Mouse (Mus musculus) heart, embryonic 13.5 days (tissue): Measurements from ENCODE around the gene Stard13. TPM values are rescaled to one million over a fixed set of nuclear protein-coding genes. Genes with fewer than 3 reads are reported as not detected.

ENCODE experiments used
- ATAC-seq: fragments of 200-750 bp; cut with Nextera tagmentation; 2 replicates; pipeline ENCODE4 v1.8.0; 2017; ENCODE audit warnings: moderate TSS enrichment; ENCODE audit not compliant: insufficient number of reproducible peaks, low FRiP score, low TSS enrichment; ENCODE audit errors: extremely low read depth
- H3K27ac ChIP-seq: fragments of 300-500 bp; sonication (generic); replicated peaks from 2 replicates; pipeline ENCODE4 v1.5.1; 2015; ENCODE audit warnings: moderate library complexity, mild to moderate bottlenecking, inconsistent platforms
- H3K27me3 ChIP-seq: fragments of 300-500 bp; sonication (generic); replicated peaks from 2 replicates; pipeline ENCODE4 v1.6.1; 2015; ENCODE audit warnings: mild to moderate bottlenecking, inconsistent platforms
- H3K36me3 ChIP-seq: fragments of 300-500 bp; sonication (generic); 2 replicates; pipeline ENCODE4 v1.6.1; 2015; ENCODE audit warnings: mild to moderate bottlenecking, inconsistent platforms
- H3K4me1 ChIP-seq: fragments of 300-500 bp; sonication (generic); 2 replicates; pipeline ENCODE4 v1.6.1; 2015; ENCODE audit warnings: inconsistent platforms
- H3K4me2 ChIP-seq: fragments of 300-500 bp; sonication (generic); 2 replicates; pipeline ENCODE4 v1.6.1; 2015; ENCODE audit warnings: inconsistent platforms, mild to moderate bottlenecking, moderate library complexity
- H3K4me3 ChIP-seq: fragments of 300-500 bp; sonication (generic); 2 replicates; pipeline ENCODE4 v1.5.1; 2015; ENCODE audit warnings: moderate library complexity, mild to moderate bottlenecking, inconsistent platforms
- H3K9ac ChIP-seq: fragments of 300-500 bp; sonication (generic); 2 replicates; pipeline ENCODE4 v1.6.1; 2015; ENCODE audit warnings: inconsistent platforms, mild to moderate bottlenecking, moderate library complexity
- H3K9me3 ChIP-seq: fragments of 300-500 bp; sonication (generic); 2 replicates; pipeline ENCODE4 v1.6.1; 2016; ENCODE audit warnings: inconsistent platforms
- WGBS: fragments of 180-500 bp; shearing (Covaris S2); methylation state at CpG from one replicate; pipeline ENCODE4 v1.1.7; 2015; ENCODE audit warnings: mixed read lengths; 5-methylcytosine and 5-hydroxymethylcytosine counted together
- polyA plus RNA-seq: library from polyadenylated mRNA; unstranded; fragments of >200 nt; fragmentation: Nextera tagmentation; extraction: Ambion mirVana; gene quantifications from 2 replicates; pipeline ENCODE4 v1.2.1, GENCODE M21; 2015

Gene Stard13
- polyA plus RNA-seq, 1 experiment from 2014 or later: 4.7 TPM

GRCm38 (mm10) chr5:151248084-151248483 is 14.4 kb upstream of the Stard13 start:
- Histone ChIP-seq H3K4me3 (no peak overlapping the region), H3K9ac (no peak overlapping the region), H3K36me3 (no peaks in the 10 kb centered on the region), H3K9me3 (no peaks in the 10 kb centered on the region), H3K27ac (peak overlapping the region; percentile 60; the same call in 1 of the 2 replicates), H3K4me1 (peaks cover 41% of the 10 kb centered on the region), H3K4me2 (no peak overlapping the region), H3K27me3 (peaks cover 21% of the 10 kb centered on the region; the same call in 1 of the 2 replicates)
- ATAC-seq: no peak
- 74% methylated on average over 2 of the region's 2 CpGs for WGBS

GRCm38 (mm10) chr5:151247115-151247875 is 13.7 kb upstream of the Stard13 start:
- Histone ChIP-seq H3K9ac (peak overlapping the region; percentile 48; the same call in 1 of the 2 replicates), H3K36me3 (no peaks in the 10 kb centered on the region), H3K4me2 (peak overlapping the region; percentile 32), H3K4me1 (peaks cover 41% of the 10 kb centered on the region), H3K27me3 (peaks cover 21% of the 10 kb centered on the region; the same call in 1 of the 2 replicates), H3K9me3 (no peaks in the 10 kb centered on the region), H3K27ac (peak overlapping the region; percentile 60), H3K4me3 (no peak overlapping the region)
- WGBS: 31% methylated on average over 11 of the region's 11 CpGs
- ATAC-seq: no peak

- Histone ChIP-seq H3K4me1 (peaks cover 36% of the 10 kb centered on the region), H3K4me3 (no peak overlapping the region), H3K27me3 (peaks cover 25% of the 10 kb centered on the region; the same call in 1 of the 2 replicates), H3K4me2 (no peak overlapping the region), H3K27ac (no peak overlapping the region), H3K36me3 (no peaks in the 10 kb centered on the region), H3K9me3 (no peaks in the 10 kb centered on the region), H3K9ac (no peak overlapping the region)
- 78% methylated on average over 2 of the region's 2 CpGs for WGBS
- no peak for ATAC-seq
Measured at GRCm38 (mm10) chr5:151246287-151246686, 12.7 kb upstream of the Stard13 start.

GRCm38 (mm10) chr5:151245571-151245970 is 11.9 kb upstream of the Stard13 start:
- Histone ChIP-seq H3K27ac (no peak overlapping the region), H3K27me3 (peaks cover 24% of the 10 kb centered on the region; the same call in 1 of the 2 replicates), H3K4me1 (peaks cover 36% of the 10 kb centered on the region), H3K9ac (no peak overlapping the region), H3K4me2 (no peak overlapping the region), H3K9me3 (no peaks in the 10 kb centered on the region), H3K36me3 (no peaks in the 10 kb centered on the region), H3K4me3 (no peak overlapping the region)
- 83% methylated on average over 5 of the region's 5 CpGs for WGBS
- no peak for ATAC-seq

GRCm38 (mm10) chr5:151238730-151239129 is 5.1 kb upstream of the Stard13 start:
- Histone ChIP-seq H3K36me3 (no peaks in the 10 kb centered on the region), H3K9ac (no peak overlapping the region), H3K9me3 (no peaks in the 10 kb centered on the region), H3K27me3 (peaks cover 23% of the 10 kb centered on the region), H3K4me1 (peaks cover 4% of the 10 kb centered on the region; the same call in 1 of the 2 replicates), H3K4me3 (no peak overlapping the region), H3K4me2 (no peak overlapping the region), H3K27ac (no peak overlapping the region)
- no peak for ATAC-seq
- WGBS: 78% methylated on average over 9 of the region's 9 CpGs

- Histone ChIP-seq H3K27ac (no peak overlapping the region), H3K4me3 (no peak overlapping the region), H3K36me3 (no peaks in the 10 kb centered on the region), H3K27me3 (peaks cover 29% of the 10 kb centered on the region), H3K4me2 (no peak overlapping the region), H3K4me1 (peaks cover 13% of the 10 kb centered on the region), H3K9ac (no peak overlapping the region), H3K9me3 (no peaks in the 10 kb centered on the region)
- ATAC-seq: no peak
- WGBS: 63% methylated on average over 5 of the region's 5 CpGs
Measured at GRCm38 (mm10) chr5:151236411-151236810, 2.8 kb upstream of the Stard13 start.

GRCm38 (mm10) chr5:151232576-151233299 is 898 bp downstream of the Stard13 start:
- Histone ChIP-seq H3K27ac (no peak overlapping the region), H3K4me3 (peak overlapping the region; percentile 67), H3K9ac (peak overlapping the region; percentile 84), H3K4me1 (peaks cover 13% of the 10 kb centered on the region), H3K4me2 (peak overlapping the region; percentile 99), H3K27me3 (peaks cover 31% of the 10 kb centered on the region), H3K36me3 (no peaks in the 10 kb centered on the region), H3K9me3 (no peaks in the 10 kb centered on the region)
- no peak for ATAC-seq
- WGBS: 22% methylated on average over 8 of the region's 13 CpGs

GRCm38 (mm10) chr5:151231861-151232260 is 1.8 kb downstream of the Stard13 start:
- H3K4me2 ChIP-seq: no peak overlapping the region
- no peak overlapping the region for H3K4me3 ChIP-seq
- peaks cover 25% of the 10 kb centered on the region for H3K27me3 ChIP-seq
- H3K4me1 ChIP-seq: peaks cover 13% of the 10 kb centered on the region
- H3K36me3 ChIP-seq: no peaks in the 10 kb centered on the region
- no peak overlapping the region for H3K9ac ChIP-seq
- no peak overlapping the region for H3K27ac ChIP-seq
- ATAC-seq: no peak
- no peaks in the 10 kb centered on the region for H3K9me3 ChIP-seq
- 81% methylated on average over 7 of the region's 7 CpGs for WGBS

GRCm38 (mm10) chr5:151231411-151231810 is 2.2 kb downstream of the Stard13 start:
- no peaks in the 10 kb centered on the region for H3K9me3 ChIP-seq
- H3K4me2 ChIP-seq: no peak overlapping the region
- peaks cover 25% of the 10 kb centered on the region for H3K27me3 ChIP-seq
- no peaks in the 10 kb centered on the region for H3K36me3 ChIP-seq
- H3K9ac ChIP-seq: no peak overlapping the region
- 77% methylated on average over 4 of the region's 4 CpGs for WGBS
- no peak overlapping the region for H3K27ac ChIP-seq
- H3K4me1 ChIP-seq: peaks cover 13% of the 10 kb centered on the region
- ATAC-seq: no peak
- no peak overlapping the region for H3K4me3 ChIP-seq

- no peaks in the 10 kb centered on the region for H3K9me3 ChIP-seq
Measured at GRCm38 (mm10) chr5:151230427-151230826, 3.2 kb downstream of the Stard13 start.

GRCm38 (mm10) chr5:151228367-151229005 is 5.2 kb downstream of the Stard13 start:
- peaks cover 13% of the 10 kb centered on the region for H3K27me3 ChIP-seq
- no peak overlapping the region for H3K4me2 ChIP-seq
- H3K9me3 ChIP-seq: no peaks in the 10 kb centered on the region
- H3K4me1 ChIP-seq: peaks cover 8% of the 10 kb centered on the region
- no peak for ATAC-seq
- no peak overlapping the region for H3K27ac ChIP-seq
- 72% methylated on average over 13 of the region's 13 CpGs for WGBS
- no peak overlapping the region for H3K4me3 ChIP-seq
- H3K9ac ChIP-seq: no peak overlapping the region
- no peaks in the 10 kb centered on the region for H3K36me3 ChIP-seq

More at GRCm38 (mm10) chr5:151230427-151230826, 3.2 kb downstream of the Stard13 start:
- H3K4me2 ChIP-seq: no peak overlapping the region
- no peak overlapping the region for H3K27ac ChIP-seq
- H3K9ac ChIP-seq: no peak overlapping the region
- 85% methylated on average over 4 of the region's 4 CpGs for WGBS
- ATAC-seq: no peak
- no peak overlapping the region for H3K4me3 ChIP-seq
- peaks cover 24% of the 10 kb centered on the region for H3K27me3 ChIP-seq
- peaks cover 13% of the 10 kb centered on the region for H3K4me1 ChIP-seq
- no peaks in the 10 kb centered on the region for H3K36me3 ChIP-seq
